Mouse (Mus musculus) liver, adult 2 months (tissue): ENCODE results near the gene Meioc.

Experiments used
- CTCF ChIP-seq: fragments of 200-500 bp; IDR thresholded peaks from 2 replicates; pipeline ENCODE4 v1.5.1; 2011; ENCODE audit warnings: low read depth, low read length, control low read depth
- POLR2A ChIP-seq: fragments of 200-500 bp; IDR thresholded peaks from 2 replicates; pipeline ENCODE4 v1.6.1; 2011; ENCODE audit warnings: low read length, control low read depth; ENCODE audit not compliant: insufficient read depth; ENCODE audit errors: extremely low read depth

GRCm38 (mm10) chr11:102656326-102656926, 7.1 kb upstream of the Meioc start:
- no peak for TF ChIP-seq CTCF
- no peak for TF ChIP-seq POLR2A
